Mouse (Mus musculus) stomach, postnatal 0 days (tissue): ENCODE results near the gene Tmc7.

Source experiments
- CTCF ChIP-seq: IDR thresholded peaks from 2 replicates; pipeline ENCODE4 v1.5.1; 2016; ENCODE audit warnings: antibody characterized with exemption, low read depth, mild to moderate bottlenecking, moderate library complexity
- EP300 ChIP-seq: optimal IDR thresholded peaks from 2 replicates; pipeline ENCODE3; 2016; ENCODE audit warnings: antibody characterized with exemption

DNA sequence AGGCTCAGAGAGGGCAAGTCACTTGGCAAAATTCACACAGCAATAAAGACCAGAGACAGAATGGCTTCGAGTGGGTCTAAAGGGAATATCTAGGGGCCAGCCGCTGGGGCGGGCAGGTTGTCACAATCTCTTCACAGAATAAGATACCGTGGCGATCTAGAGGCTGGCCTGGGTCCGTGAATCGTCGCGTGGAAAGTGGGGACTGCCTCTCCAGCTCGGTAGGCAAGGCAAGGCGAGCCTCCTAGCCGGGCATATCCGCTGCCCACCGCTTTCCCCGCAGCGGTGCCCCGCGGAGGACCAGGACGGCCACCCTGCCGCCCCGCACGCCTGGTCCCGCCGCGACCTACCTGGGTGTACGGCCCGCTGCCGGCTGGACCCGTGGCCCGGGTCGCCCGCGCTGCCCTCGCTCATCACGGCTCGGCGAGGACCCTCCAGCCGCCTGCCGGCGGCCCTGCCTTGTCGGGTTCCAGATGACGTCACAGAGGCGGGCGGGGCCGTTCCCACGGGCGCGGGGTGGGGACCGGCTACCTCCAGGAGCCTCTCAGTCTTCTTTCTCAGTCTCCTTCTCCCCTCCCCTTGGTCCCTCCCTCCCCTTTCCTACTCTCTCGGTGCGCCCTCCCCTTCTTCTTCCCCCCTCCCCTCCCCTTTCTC is at the start of gene Tmc7:
- TF ChIP-seq CTCF (peak; percentile 34; the same call in 1 of the 2 replicates), EP300 (no peak)
